Mouse (Mus musculus) frontal cortex, postnatal 14 days (tissue): ENCODE measurements around the gene Pmvk.
"Not testable (repeated sequence)": the region's sequence is repeated elsewhere in the genome, so short reads cannot be mapped to it uniquely, and the experiment has no call there.

Experiments
- DNase-seq, 2 experiments: peaks; one replicate each; pipeline ENCODE4 v3.0.0; 2022; ENCODE audit warnings: low spot score in 2 of 2

Pmvk gene

GRCm38 (mm10) chr3:89429021-89429420 lies 25.3 kb upstream of the Pmvk start:
- DNase-seq: not testable (repeated sequence)

- DNase-seq: peak; percentile 92 to 93
Measured at GRCm38 (mm10) chr3:89430171-89431159, 23.9 kb upstream of the Pmvk start, which contains the start of gene Pygo2. Pygo2 (plus strand) TSS chr3:89430214.

GRCm38 (mm10) chr3:89432606-89433005 lies 21.7 kb upstream of the Pmvk start:
- DNase-seq: no peak

GRCm38 (mm10) chr3:89434532-89434931 lies 19.8 kb upstream of the Pmvk start:
- DNase-seq: no peak

- no peak for DNase-seq
Measured at GRCm38 (mm10) chr3:89435041-89435440, 19.3 kb upstream of the Pmvk start.

GRCm38 (mm10) chr3:89436176-89437113 lies 17.9 kb upstream of the Pmvk start, which contains the start of gene Pbxip1:
Pbxip1 (plus strand) TSS chr3:89436706.
- DNase-seq: no peak

- DNase-seq: no peak
Measured at GRCm38 (mm10) chr3:89437269-89437668, 17.1 kb upstream of the Pmvk start.

- no peak for DNase-seq
Measured at GRCm38 (mm10) chr3:89440691-89441090, 13.7 kb upstream of the Pmvk start.

GRCm38 (mm10) chr3:89448720-89449537 lies 5.4 kb upstream of the Pmvk start:
- no peak for DNase-seq

GRCm38 (mm10) chr3:89449541-89449940 lies 4.8 kb upstream of the Pmvk start:
- DNase-seq: peak; percentile 53 to 55

- no peak for DNase-seq
Measured at GRCm38 (mm10) chr3:89451916-89452315, 2.4 kb upstream of the Pmvk start.

GRCm38 (mm10) chr3:89455786-89456285 lies 1.5 kb downstream of the Pmvk start:
- no peak for DNase-seq

- no peak for DNase-seq
Measured at GRCm38 (mm10) chr3:89456726-89457665, 2.7 kb downstream of the Pmvk start.

- no peak for DNase-seq
Measured at GRCm38 (mm10) chr3:89458372-89458964, 4.1 kb downstream of the Pmvk start.

GRCm38 (mm10) chr3:89458965-89459807 lies 4.8 kb downstream of the Pmvk start:
- peak; percentile 74 to 86 for DNase-seq

GRCm38 (mm10) chr3:89468268-89468667 lies 13.9 kb downstream of the Pmvk start:
- no peak for DNase-seq

GRCm38 (mm10) chr3:89472280-89472679 lies 17.9 kb downstream of the Pmvk start:
- no peak for DNase-seq

- no peak for DNase-seq
Measured at GRCm38 (mm10) chr3:89473838-89474237, 19.5 kb downstream of the Pmvk start.
